Mouse (Mus musculus): Measurements from ENCODE around the gene Ap3d1. TPM values are rescaled to one million over a fixed set of nuclear protein-coding genes. Genes with fewer than 3 reads are reported as not detected.

Gene Ap3d1
- polyA plus RNA-seq, 2 experiments from 2014 or later: 22.7 to 24.0 TPM

- peak; percentile 53 for ATAC-seq
These were observed 39.3 kb downstream of the Ap3d1 start for GRCm38 (mm10) chr10:80702536-80703390.

- peak; percentile 73 for ATAC-seq
These were observed 40.1 kb downstream of the Ap3d1 start, which contains the start of the genes Mob3a and Izumo4 for GRCm38 (mm10) chr10:80701721-80702535. TSS of gene Mob3a (minus strand) at chr10:80701977. TSS of gene Izumo4 (plus strand) at chr10:80702184.

GRCm38 (mm10) chr10:80700732-80701131 lies 41.3 kb downstream of the Ap3d1 start:
- peak; percentile 28 for ATAC-seq

- ATAC-seq: no peak
These were observed 42.0 kb downstream of the Ap3d1 start for GRCm38 (mm10) chr10:80700038-80700504.

- ATAC-seq: no peak
These were observed 43.5 kb downstream of the Ap3d1 start for GRCm38 (mm10) chr10:80698605-80699004.

GRCm38 (mm10) chr10:80697812-80698211 lies 44.3 kb downstream of the Ap3d1 start:
- ATAC-seq: no peak

- ATAC-seq: no peak
These were observed 44.7 kb downstream of the Ap3d1 start for GRCm38 (mm10) chr10:80697393-80697787.

GRCm38 (mm10) chr10:80696502-80697392 lies 45.3 kb downstream of the Ap3d1 start:
- no peak for ATAC-seq

- no peak for ATAC-seq
These were observed 46.1 kb downstream of the Ap3d1 start for GRCm38 (mm10) chr10:80695801-80696501.

- ATAC-seq: peak; percentile 85
These were observed 46.9 kb downstream of the Ap3d1 start for GRCm38 (mm10) chr10:80695186-80695585.

- ATAC-seq: no peak
These were observed 47.7 kb downstream of the Ap3d1 start for GRCm38 (mm10) chr10:80694159-80694938.

GRCm38 (mm10) chr10:80693401-80694045 lies 48.5 kb downstream of the Ap3d1 start:
- no peak for ATAC-seq

GRCm38 (mm10) chr10:80692249-80693165 lies 49.6 kb downstream of the Ap3d1 start:
- no peak for ATAC-seq

GRCm38 (mm10) chr10:80687850-80688249 lies 54.2 kb downstream of the Ap3d1 start:
- peak; percentile 34 for ATAC-seq

- no peak for ATAC-seq
These were observed 55.4 kb downstream of the Ap3d1 start for GRCm38 (mm10) chr10:80686617-80687016.

GRCm38 (mm10) chr10:80684984-80685383 lies 57.1 kb downstream of the Ap3d1 start:
- ATAC-seq: no peak

GRCm38 (mm10) chr10:80684214-80684613 lies 57.9 kb downstream of the Ap3d1 start:
- peak; percentile 58 for ATAC-seq

- ATAC-seq: no peak
These were observed 58.4 kb downstream of the Ap3d1 start for GRCm38 (mm10) chr10:80683647-80684046.

GRCm38 (mm10) chr10:80682003-80682402 lies 60.1 kb downstream of the Ap3d1 start:
- peak; percentile 48 for ATAC-seq

Measured in activated CD4-positive, CD25-positive, alpha-beta regulatory T cell, adult 4 months (primary cell).